Mouse (Mus musculus) cortical plate, adult 2 months (tissue): ENCODE data around the gene Map2.

ENCODE experiments used
- CTCF ChIP-seq: fragments of 200-500 bp; IDR thresholded peaks from 2 replicates; pipeline ENCODE4 v1.5.1; 2011; ENCODE audit warnings: mild to moderate bottlenecking, control low read depth, low read length; ENCODE audit not compliant: insufficient read depth; ENCODE audit errors: extremely low read depth
- POLR2A ChIP-seq: fragments of 200-500 bp; IDR thresholded peaks from 2 replicates; pipeline ENCODE4 v1.6.1; 2011; ENCODE audit warnings: mild to moderate bottlenecking, low read length, control low read depth; ENCODE audit not compliant: insufficient read depth; ENCODE audit errors: extremely low read depth

DNA sequence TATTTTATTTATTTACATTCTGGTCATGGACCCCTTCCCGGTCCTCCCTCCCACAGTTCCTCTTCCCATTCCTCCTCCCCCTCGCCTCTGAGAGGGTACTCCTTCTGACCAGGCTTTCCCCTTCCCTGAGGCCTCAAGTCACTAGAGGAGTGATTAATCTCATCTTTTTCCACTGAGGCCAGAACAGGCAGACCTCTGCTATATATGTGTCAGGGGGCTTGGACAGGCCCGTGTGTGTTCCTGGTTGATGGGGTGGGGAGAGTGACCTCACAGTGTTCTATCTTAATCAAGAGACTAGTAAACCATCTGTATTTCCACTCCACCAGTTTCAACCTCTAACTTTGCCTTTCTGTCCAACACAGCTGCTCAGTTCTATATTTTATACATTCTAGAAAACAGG is 107.4 kb downstream of the Map2 start:
- TF ChIP-seq CTCF = no peak
- no peak for TF ChIP-seq POLR2A
